Mouse (Mus musculus): ENCODE results near the gene Zmym3.

The Zmym3 gene

GRCm38 (mm10) chrX:101420700-101421095 lies at the start of gene Zmym3:
Gene Zmym3 (minus strand): TSS chrX:101420849.
- DNase-seq: no peak

- DNase-seq: no peak
Observed at GRCm38 (mm10) chrX:101451591-101451990, 30.9 kb upstream of the Zmym3 start.

- DNase-seq: no peak
Observed at GRCm38 (mm10) chrX:101451147-101451546, 30.5 kb upstream of the Zmym3 start.

- DNase-seq: no peak
Observed at GRCm38 (mm10) chrX:101448886-101449475, 28.3 kb upstream of the Zmym3 start, which contains the start of gene Itgb1bp2. Gene Itgb1bp2 (plus strand): TSS chrX:101449088.

- peak in 1 of 2 experiments; percentile 11 for DNase-seq
Observed at GRCm38 (mm10) chrX:101429976-101430375, 9.3 kb upstream of the Zmym3 start.

GRCm38 (mm10) chrX:101429142-101429949 lies 8.7 kb upstream of the Zmym3 start, which contains the start of gene Nono:
Gene Nono (plus strand): TSS chrX:101429318.
- peak; percentile 78 to 89 for DNase-seq

- DNase-seq: peak; percentile 19 to 21
Observed at GRCm38 (mm10) chrX:101428785-101429141, 8.1 kb upstream of the Zmym3 start.

- DNase-seq: peak in 1 of 2 experiments; percentile 12
Observed at GRCm38 (mm10) chrX:101427774-101428173, 7.1 kb upstream of the Zmym3 start.

GRCm38 (mm10) chrX:101423462-101423861 lies 2.8 kb upstream of the Zmym3 start:
- DNase-seq: no peak

GRCm38 (mm10) chrX:101419725-101420699 lies 637 bp downstream of the Zmym3 start:
- peak; percentile 88 to 92 for DNase-seq

GRCm38 (mm10) chrX:101418946-101419724 lies 1.5 kb downstream of the Zmym3 start:
- peak; percentile 54 to 81 for DNase-seq

- DNase-seq: no peak
Observed at GRCm38 (mm10) chrX:101396459-101396858, 24.2 kb downstream of the Zmym3 start.

GRCm38 (mm10) chrX:101394341-101394740 lies 26.3 kb downstream of the Zmym3 start:
- no peak for DNase-seq

- DNase-seq: no peak
Observed at GRCm38 (mm10) chrX:101388866-101389537, 31.6 kb downstream of the Zmym3 start.

GRCm38 (mm10) chrX:101386222-101386621 lies 34.4 kb downstream of the Zmym3 start:
- DNase-seq: no peak

- DNase-seq: peak; percentile 50 to 55
Observed at GRCm38 (mm10) chrX:101384439-101385137, 36.1 kb downstream of the Zmym3 start.

GRCm38 (mm10) chrX:101383455-101383854 lies 37.2 kb downstream of the Zmym3 start:
- DNase-seq: peak in 1 of 2 experiments; percentile 4

- no peak for DNase-seq
Observed at GRCm38 (mm10) chrX:101379744-101380143, 40.9 kb downstream of the Zmym3 start.

- DNase-seq: no peak
Observed at GRCm38 (mm10) chrX:101377076-101377475, 43.6 kb downstream of the Zmym3 start.

- DNase-seq: no peak
Observed at GRCm38 (mm10) chrX:101376190-101376968, 44.3 kb downstream of the Zmym3 start, which contains the start of gene Gjb1. Gene Gjb1 (plus strand): TSS chrX:101376378.
